Mouse (Mus musculus) lung, adult 18-20 months (tissue): ENCODE measurements around the gene Frmd4a.

Experiments used
- DNase-seq, 2 experiments: peaks; one replicate each; pipeline ENCODE4 v3.0.0; 2022; ENCODE audit warnings: mixed read lengths in 2 of 2

Frmd4a gene

DNA sequence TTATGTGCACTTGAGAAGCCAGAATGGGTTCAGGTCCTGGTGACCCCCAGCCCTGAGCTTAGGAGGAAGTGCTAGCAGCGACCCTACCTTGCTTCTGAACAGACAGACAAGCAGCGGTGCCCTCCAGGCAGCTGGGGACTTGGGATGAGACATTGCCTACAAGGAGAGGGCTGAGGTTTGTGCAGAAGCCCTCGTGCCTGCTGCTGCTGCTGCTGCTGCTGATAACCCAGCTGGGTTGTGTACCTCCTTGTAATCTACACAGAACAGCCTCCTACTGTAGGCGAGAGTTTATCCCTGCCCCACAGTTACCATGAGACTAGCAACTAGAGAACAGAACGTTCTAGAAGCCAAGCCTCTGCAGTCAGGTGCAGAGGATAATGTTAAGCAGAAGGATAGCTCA is 543.7 kb downstream of the Frmd4a start:
- DNase-seq: no peak

DNA sequence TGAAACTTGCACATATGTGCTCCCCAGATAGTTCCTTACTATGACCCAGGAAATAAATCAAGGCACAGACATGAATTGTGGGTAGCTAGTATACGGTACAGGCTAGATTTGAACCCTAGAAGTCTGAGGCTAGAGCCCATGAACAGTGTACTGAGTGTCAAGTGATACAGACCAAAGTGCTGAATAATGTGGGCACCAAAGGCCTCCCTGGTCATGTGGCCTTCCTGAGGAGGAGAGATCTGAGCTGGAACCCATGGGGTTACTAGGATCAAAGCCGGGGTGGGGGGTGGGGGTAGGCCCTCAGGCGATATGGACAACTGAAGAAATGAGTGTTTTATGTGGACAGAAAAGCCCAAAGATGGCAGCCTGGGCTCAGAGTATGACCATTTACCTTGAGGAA is 544.9 kb downstream of the Frmd4a start:
- no peak for DNase-seq

DNA sequence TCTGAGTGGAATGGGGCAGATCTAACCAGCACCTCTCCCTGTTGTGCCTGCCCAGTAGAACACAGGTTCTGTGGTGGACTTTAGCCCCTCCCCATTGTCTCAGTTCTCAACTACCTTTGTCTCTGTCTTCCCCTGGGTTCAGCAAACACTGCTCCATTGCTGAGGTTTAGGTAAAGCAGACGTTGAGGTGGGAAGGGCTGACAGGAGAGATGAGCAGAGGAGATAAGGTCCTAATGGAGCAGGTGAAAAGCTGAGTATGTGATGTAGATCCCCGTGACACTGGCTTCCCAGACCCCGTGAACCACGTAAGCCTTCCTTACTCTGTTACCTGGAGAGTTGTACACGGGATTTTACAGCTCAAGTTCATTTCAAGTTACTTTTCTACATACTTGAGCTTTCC is 545.3 kb downstream of the Frmd4a start:
- no peak for DNase-seq

DNA sequence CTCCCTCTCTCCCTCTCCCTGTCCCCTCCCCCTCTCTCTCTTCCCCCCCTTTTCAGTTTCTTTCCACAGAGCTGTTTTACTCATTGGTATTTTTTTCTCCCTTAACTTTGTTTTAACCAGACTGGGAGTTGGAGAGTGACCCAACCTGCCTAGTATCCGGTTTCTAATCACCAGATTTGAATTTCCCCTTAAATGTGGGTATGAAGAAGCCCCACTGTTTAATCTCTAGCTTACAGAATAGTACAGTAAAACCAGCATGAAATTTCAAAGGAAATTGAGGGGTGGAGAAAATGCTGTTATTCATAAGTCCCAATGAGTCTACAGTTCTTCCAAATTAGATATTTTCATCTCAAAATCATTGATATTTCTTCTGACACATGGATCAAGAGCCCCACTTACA is 545.8 kb downstream of the Frmd4a start:
- DNase-seq: no peak

DNA sequence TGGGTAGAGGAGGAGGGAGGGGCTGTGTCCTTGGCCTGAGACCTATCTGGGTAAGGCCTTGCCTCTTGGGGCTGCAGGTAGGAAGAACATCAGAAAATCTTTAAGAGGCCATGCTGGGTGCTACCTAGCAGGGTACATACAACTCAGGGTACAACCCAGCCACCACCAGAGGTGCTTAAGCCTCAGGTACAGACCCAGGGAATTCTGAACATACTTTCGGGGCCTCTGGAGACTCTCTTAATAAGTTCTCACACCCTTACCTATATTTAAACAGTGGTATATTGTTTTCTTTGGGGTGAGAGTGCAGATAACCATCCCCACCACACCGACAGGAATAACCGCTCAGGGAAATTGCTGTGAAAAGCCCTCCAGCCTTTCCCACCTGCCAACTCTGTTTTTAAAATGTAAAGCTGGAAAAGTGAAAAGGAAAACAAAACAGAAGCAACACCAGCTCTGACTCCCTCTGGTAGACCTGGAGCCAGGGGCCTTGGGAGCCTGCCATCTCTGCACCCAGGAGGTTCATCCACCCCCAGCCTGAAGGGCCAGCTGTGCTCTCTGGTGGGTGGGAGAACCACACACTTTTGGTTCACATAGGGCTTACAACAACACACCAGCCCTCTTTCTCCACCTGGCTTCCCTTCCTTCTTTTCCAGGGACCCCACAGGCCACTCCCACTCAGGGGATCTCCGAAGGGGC is 548.9 kb downstream of the Frmd4a start:
- DNase-seq: peak in 1 of 2 experiments; percentile 57

DNA sequence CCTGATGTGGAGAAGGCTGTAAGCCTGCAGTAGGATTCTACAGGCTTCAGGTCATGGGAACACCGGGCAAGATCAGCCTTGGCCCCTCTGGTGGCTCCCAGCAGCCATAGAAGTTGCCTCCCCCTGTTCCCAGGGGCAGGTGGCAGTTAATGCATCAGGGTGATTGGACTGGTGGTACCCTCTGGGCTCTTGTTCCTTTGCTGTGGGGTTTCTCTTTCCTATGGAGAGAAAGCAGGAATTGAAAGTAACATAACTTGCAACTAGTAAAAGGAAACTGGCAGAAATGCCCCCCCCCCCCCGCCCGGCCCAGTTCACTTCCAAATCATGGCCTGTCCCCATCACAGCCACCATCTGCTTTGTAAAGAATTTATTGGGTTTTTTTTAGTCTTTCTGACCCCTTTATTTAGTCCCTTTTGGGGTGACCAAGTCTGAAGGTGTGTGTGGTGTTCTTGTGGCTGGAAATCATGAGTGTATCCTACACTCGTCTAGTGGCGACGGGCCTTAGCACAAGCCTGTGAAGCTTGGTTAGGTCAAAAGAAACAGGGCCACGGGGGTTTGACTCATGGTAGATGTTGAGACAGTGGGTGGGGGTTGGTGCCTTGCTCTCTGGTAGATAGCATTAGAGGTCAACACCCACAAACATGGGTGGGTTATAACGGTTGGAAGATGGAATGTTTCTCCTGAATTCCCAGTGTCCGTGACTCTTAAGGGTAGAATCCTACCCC is 549.6 kb downstream of the Frmd4a start:
- DNase-seq: no peak

DNA sequence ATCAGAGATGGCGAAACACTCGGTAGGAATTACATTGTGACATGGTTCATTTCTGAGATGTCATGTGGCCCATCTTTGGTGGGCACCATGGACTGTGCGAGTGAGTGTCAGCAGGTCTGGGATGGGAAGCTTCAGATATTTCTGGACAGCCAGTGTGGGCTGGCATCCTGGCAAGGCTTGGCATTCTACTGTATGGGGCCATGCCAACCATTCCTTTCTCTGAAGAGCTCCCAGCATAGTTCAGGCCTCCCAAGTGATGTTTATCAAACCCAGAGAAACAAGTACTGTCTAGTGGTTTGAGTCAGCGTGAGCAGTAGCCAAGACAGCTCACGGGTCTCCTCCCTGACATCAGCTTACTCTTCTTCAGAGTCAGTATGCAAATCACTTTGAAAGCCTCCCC is 551.5 kb downstream of the Frmd4a start:
- peak; percentile 52 to 59 for DNase-seq

DNA sequence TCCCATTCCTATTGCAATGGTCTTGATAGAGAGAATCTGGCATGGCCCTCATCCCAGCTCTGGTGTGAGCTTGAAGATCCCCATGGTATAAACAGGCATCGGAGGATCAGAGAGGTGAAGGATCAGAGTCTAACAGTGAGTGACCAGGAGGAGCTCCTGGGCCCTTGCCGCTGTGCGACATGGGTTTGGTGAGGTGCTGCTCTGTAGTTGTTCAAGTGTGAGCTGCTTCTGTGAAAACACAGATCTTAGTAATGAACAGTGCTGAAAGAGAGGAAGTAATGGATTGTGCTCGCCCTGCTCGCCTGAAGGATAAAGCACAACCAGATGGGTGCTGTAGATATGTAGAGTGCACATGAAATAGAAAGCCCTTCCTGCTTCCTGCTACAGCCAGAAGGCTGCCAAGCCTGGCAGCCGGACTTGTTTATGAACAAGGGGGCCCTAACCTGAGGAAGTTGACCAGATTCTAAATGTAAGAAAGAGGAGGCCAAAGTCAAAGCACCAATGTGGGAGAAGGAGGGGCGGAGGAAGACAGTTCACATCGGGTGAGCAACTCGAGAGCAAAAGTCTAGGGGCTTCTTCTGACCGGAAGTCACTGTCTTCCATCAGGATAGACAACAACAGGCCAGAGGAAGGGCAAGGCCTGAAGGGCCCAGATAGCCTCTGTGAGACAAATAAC is 552.8 kb downstream of the Frmd4a start:
- peak; percentile 64 to 70 for DNase-seq

DNA sequence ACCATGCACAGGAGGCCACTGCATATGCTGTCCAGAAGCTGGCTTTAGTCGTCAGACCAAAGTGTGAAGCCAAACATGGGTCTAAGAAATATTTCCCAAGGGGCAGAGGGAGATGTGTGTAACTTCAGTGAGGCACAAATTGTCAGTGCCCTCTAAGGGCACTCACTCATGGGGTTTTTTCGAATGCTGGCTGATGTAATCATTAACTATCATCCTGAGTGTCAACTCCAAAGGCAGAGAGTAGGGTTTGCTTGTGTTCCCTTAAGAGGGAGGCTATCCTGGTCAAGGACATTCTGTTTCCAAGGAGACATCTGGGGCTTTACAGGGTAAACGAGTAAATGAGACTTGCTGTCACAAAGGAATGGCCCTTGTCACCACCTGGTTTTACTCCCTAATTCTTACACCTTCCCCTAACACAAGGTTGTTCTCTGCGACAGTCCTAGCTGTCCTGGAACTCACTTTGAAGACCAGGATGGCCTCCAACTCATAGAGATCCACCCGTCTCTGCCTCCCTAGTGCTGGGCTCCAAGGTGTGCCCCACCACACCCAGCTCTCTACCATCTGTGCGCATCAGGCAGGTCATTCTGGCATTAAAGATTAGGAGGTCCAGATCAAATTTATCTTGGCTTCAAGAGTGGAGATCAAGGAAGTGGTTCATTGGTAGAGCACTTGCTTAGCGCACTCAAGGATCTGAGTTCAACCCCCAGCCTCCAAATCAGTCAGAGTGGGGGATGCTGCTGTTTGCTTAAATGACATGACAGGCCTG is 555.2 kb downstream of the Frmd4a start:
- no peak for DNase-seq

DNA sequence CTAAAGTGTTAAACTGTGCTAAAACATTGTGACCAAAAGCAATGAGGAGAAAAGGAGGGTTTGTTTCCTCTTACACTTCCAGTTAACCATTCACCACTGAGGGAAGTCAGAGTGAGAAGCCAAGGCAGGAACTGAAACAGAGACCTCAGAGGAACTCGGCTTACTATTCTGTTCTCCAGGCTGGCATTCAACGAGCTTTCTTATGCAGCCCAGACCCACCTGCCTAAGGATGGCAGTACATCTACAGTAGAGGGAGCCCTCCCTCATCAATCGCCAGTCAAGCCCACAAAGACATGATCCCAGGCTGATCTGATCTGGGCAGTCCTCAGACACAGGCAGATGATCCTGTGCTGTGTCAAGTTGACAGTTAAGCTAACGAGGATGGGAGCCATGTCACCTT is 555.9 kb downstream of the Frmd4a start:
- DNase-seq: no peak

DNA sequence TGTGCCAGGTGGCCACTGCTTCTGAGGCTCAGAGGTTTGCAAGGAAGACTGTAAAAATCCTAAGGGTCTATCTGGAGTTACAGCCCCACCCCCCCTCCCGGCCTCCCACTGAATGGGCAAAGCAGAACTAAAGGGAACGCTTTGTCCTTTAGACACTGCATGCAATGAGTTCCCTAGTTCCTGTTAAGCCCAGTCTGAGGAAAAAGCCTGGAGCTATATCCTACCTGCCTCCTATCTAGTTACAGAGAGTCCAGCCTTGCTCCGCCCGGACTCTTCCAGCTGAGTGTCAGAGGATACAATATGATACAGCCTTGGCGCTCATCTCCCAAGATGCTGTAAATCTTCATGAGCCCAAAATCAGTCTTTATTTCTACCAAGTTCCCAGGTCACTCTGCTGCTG is 556.7 kb downstream of the Frmd4a start:
- DNase-seq: no peak

DNA sequence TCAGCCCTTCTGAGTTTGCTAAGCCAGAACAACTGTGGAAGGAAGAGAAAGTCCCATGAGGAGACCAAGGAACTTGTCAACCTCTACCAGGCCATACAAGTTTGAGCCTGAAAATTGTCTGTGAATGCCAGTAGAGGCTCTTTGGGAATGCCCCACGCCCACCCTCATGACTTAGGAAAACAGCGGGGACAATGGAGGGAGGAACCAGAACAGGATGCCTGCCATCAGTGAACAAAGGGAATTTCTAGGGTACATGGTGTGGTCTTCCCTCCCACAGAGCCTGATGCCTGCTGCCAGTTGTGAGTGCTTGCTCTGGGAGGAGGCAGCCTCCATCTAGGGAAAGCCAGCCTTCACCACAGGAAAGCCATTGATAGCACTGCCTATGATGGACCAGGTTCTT is 557.6 kb downstream of the Frmd4a start:
- no peak for DNase-seq

DNA sequence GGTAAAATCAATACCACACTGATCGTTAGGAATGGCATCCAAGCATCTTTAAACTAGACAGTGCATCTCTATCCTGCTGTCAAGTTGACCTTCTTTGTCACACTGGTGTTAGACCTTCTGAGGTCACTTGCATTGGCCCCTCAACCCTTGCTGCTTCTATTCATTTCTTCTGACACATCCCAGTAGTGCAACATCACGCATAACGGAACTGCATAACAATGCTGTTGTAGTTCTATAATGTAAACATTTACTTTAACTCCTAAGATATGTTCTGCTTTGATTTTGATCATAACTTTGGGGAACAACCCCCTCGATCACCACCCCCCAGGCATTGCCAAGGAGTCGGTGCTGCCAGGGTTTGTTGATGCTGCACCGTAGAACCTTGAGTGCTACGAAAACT is 558.5 kb downstream of the Frmd4a start:
- DNase-seq: no peak

DNA sequence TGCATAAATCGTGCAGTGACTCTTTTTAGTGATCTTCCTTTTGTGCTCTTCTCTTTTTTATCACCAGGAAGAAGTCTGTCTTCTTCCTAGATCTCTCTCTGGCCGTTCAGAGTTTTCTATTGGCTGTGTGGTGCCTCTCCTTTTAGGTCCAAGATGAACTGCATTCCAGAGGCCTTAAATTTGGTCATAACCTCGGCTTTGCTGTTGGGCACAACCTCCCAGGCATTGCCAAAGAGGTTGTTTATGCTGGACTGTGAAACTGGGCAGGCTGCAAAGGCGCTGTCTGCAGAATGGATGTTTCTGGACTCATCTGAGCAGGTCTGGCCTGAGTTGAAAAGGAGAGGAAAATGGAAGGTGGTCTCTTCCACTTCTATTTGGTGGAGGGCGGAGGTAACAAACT is 560.8 kb downstream of the Frmd4a start:
- no peak for DNase-seq

DNA sequence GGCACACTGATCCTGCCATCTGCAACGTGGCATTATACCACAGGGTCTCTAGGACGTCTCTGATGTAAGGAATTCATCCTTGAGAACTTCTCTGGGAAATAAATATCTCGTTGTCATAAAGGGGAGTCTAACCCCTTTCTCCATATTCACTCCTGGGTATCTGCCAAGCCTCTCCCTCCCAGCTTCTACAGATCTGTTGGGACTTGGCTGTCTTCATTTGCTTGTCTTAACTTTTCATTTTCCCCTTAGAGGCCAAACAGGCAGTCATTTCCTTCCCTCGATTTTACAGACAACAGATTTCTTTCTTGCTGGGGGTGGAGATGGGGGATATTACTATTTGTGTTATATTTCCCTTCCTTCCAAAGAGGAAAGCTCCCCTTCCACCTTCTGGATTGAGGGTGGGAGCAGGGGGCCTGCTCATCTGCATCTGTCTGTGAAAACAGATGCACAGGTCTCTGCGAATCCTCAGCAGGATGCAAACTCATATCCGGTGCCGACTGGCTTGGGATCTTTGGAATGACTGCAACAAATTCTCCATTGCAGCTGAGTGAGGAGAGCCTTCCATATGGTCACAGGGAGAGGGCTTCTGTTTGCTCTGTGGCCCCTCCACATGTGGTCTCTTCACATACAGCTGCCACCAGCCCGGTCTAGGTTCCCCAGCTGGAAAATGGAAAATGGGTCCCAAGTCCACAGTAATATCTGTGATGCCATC is 562.0 kb downstream of the Frmd4a start:
- DNase-seq: no peak

DNA sequence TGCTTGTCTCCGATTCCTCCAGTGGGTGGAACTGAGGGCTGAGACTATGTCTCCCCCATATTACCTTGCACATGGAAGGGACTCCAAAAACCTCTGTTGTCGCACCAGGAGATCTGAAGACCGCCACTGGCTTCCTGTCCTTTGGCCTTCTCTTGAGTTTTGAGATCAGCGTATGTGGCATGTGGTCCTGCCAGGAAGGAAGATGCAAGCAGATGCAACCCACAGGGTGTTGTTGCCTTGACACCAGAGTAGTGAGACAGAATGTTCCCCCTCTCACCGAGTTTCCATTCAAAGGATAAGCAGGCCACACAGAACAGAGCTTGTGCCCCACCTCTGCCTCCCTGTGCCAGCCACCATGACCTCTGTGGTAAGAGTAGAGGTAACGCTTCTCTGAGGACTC is 563.1 kb downstream of the Frmd4a start:
- DNase-seq: no peak

DNA sequence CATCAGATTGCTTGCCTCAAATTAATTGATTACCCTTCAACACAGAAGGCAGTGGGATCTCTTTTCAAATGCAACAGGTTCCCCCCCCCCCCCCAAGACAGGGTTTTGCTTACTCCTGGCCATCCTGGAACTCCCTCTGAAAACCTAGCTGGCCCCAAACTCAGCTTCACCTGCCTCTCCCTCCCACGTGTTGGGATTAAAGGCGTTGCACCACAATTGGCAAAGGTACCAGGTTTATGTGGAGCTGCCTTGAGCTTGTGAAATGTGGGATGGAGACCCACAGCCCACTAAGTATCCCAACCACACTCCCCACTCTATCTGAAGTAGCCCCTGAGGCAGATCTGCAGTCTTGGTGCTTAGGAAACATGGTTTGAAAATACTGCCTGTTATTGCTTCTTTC is 565.4 kb downstream of the Frmd4a start:
- no peak for DNase-seq

DNA sequence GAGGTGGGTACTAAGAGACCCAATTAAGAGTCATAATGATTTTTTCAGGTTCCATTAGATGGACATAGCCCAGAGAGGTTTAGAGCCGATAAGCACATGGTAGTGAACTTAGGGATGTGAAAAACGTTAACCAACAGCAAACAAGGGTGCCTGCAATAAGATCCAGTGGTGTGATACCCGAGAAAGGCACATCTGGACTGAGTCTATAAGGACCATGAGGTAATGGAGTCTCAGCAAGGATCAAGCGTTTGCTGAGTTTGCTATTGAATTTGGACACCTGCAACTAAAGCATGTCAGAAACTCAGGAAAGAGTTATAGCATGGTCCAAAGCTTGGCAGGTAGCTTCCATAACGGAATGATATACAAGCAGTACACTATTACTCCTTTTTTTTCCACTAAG is 566.7 kb downstream of the Frmd4a start:
- DNase-seq: no peak

DNA sequence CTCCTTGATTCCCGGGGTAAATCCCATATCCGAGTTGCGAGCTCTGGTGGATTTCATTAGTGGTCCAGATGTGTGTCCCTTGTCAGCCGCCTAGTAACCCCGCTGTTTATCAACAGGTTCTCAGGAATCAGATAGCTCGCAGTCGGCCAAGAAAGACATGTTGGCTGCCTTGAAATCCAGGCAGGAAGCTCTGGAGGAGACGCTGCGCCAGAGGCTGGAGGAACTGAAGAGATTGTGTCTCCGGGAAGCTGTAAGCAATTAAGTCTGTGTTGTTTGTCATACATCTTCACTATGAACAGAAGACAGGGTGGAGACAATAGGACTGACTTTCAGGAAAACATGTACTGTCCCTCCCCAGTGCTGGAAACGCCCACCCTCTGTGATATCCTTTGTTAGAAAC is 568.7 kb downstream of the Frmd4a start:
- peak; percentile 52 to 76 for DNase-seq

DNA sequence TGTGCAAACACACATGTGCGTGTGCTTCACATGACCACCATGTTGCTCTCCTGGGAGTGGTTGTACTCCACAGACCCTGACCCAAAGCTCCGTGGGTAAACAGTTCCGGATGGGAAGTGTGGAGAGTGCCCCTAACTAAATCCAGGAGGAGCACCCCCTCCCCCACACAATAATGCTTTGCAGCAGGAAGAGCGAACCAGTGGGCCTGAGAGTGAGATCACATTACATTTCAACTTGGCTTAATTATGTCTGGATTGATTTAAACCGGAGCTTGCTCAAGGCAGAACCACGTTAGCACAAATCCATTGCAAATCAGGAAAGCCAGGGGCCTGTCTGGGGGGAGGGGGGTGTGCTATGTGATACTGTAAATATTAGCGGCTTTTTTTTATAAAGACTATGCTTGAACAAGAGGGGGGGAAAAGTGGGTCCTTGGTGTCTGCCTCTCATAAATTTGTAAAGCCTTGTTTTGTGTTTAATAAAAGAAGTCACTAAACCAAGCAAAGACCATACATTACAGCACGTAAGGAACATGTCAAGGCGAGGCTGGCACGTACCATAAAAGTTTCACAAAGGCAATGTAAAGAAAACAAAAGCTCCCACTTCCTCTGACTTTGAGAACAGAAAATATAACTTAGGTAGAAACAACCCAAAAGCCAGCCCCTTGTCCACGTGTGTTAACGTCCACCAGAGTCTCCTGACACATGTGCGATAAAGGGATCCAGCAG is 570.3 kb downstream of the Frmd4a start:
- no peak for DNase-seq

DNA sequence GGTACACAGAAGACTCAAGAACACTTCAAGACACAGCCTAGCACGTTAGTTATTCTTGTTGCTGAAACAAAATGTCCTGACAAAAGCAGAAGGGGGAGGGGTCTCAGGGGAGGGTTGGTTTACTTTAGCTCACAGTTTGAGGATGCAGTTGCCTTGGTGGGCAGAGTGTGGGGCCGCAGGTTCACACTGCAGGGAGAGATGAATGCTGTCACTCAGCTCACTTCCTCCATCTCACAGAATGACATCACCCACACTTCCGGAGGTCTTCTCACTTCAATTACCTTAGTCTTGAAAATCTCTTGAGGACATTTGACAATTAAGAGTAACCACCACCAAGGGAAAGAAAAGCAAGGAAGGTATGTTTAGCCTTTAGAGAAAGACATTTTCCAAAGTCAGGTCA is 574.1 kb downstream of the Frmd4a start:
- no peak for DNase-seq

DNA sequence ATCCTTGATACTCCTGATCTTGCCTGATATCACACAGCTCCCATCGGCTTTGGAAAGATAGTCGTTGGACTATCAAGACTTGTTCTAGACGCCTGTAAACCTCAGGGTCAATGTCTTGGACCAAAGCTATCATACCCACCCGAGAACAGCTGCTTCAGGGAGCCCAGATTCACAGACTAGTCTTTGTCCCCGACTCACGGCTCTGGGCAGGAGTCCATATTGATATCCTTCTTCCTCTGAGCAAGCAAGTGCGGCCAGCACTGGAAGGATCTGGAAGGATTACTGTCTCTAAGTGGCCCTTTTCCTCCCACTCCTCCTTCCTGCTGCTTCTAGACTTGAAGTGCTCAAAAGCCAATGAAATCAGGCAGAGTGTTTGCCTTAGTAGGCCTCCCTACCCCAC is 575.1 kb downstream of the Frmd4a start:
- no peak for DNase-seq
